Mouse (Mus musculus): ENCODE measurements at regions not wholly inside any gene's neighbourhood (a gene's known extent, or its start where the extent isn't known, plus 50 kb on each side); places are given as distances from the start of the nearest gene placed in this dataset.

- DNase-seq = no peak
These were observed 424.0 kb upstream of the Sorcs1 start for GRCm38 (mm10) chr19:51102411-51102810.

- peak; percentile 26 to 49 for DNase-seq
These were observed 396.3 kb upstream of the Sorcs1 start for GRCm38 (mm10) chr19:51074762-51075161.

GRCm38 (mm10) chr19:51059961-51060665 is 381.7 kb upstream of the Sorcs1 start:
- no peak for DNase-seq

GRCm38 (mm10) chr19:51043544-51043943 is 365.1 kb upstream of the Sorcs1 start:
- DNase-seq = no peak

- DNase-seq = no peak
These were observed 316.0 kb upstream of the Sorcs1 start for GRCm38 (mm10) chr19:50994471-50994870.

- no peak for DNase-seq
These were observed 292.6 kb upstream of the Sorcs1 start for GRCm38 (mm10) chr19:50971066-50971465.

GRCm38 (mm10) chr19:50961910-50962309 is 283.5 kb upstream of the Sorcs1 start:
- no peak for DNase-seq

GRCm38 (mm10) chr19:50945006-50945405 is 266.6 kb upstream of the Sorcs1 start:
- DNase-seq = no peak

GRCm38 (mm10) chr19:50911646-50912045 is 233.2 kb upstream of the Sorcs1 start:
- no peak for DNase-seq

GRCm38 (mm10) chr19:50910674-50911073 is 232.2 kb upstream of the Sorcs1 start:
- DNase-seq = no peak

GRCm38 (mm10) chr19:50908751-50909150 is 230.3 kb upstream of the Sorcs1 start:
- DNase-seq = no peak

GRCm38 (mm10) chr19:50893755-50894154 is 215.3 kb upstream of the Sorcs1 start:
- no peak for DNase-seq

GRCm38 (mm10) chr19:50872661-50873060 is 194.2 kb upstream of the Sorcs1 start:
- DNase-seq = no peak

GRCm38 (mm10) chr19:50872144-50872543 is 193.7 kb upstream of the Sorcs1 start:
- no peak for DNase-seq

GRCm38 (mm10) chr19:50854854-50855253 is 176.4 kb upstream of the Sorcs1 start:
- no peak for DNase-seq

GRCm38 (mm10) chr19:50840499-50840898 is 162.1 kb upstream of the Sorcs1 start:
- no peak for DNase-seq

Data from cerebellum, postnatal 25 days (tissue).